Comparison of ENCODE assay signal across 8 mouse cellular contexts in the genomic region with DNA sequence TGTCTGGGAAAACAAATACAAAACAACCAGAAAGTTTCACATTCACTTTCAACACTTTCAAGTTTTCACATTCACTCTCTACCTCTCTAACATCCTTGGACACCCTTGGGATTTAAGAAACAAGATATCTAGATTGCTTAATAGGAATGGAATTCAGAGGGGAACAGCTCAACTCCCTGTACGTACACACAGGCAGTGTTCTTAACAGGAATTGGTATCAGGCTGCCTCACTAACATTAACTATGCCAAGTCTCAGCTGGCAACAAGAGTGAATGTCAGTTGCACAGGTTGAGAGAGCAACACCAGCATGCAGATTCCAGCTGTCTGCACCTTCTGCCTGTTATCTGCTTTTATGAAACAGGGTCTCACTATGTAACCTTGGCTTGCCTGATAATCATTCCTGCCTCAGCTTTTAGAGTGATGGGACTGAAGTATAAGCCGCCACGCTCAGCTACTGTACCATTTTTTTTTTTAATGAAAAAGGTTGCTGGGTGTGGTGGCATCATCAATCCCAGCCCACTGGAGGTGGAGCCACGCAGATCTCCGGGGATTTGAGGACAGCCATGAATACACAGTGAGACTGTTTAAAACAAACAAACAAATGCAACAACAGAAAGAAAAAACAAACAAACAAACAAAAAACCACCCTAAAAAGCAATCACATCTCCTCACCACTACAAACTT. TPM values are rescaled to one million over a fixed set of nuclear protein-coding genes. Genes with fewer than 3 reads are reported as not detected.
DNase-seq lines count a peak whose midpoint lies in the region; ATAC-seq lines count a peak whose summit lies in the region.

No protein-coding gene starts in this region.

- no peak overlapping the region for H3K27ac ChIP-seq in kidney, embryonic 16.5 days (ENCODE audit: low read length)
- no peak overlapping the region for H3K27ac ChIP-seq in forebrain, embryonic 14.5 days (ENCODE audit: low read depth, low read length)
- 0 out of 2 replicates have a peak overlapping the region, but pooled peaks have one; percentile 91 for H3K27ac ChIP-seq in liver, embryonic 15.5 days (replicated peaks)

- no peaks in the 10 kb centered on the region for H3K9me3 ChIP-seq in kidney, embryonic 16.5 days (ENCODE audit: low read length)
- no peaks in the 10 kb centered on the region for H3K9me3 ChIP-seq in forebrain, embryonic 14.5 days (replicated peaks; ENCODE audit: control insufficient read depth, low read length)
- H3K9me3 ChIP-seq in liver, embryonic 15.5 days (replicated peaks): no peaks in the 10 kb centered on the region

- ATAC-seq in kidney, embryonic 16.5 days (ENCODE audit: low FRiP score, low TSS enrichment): no peak
- ATAC-seq in forebrain, embryonic 14.5 days: no peak
- ATAC-seq in liver, embryonic 15.5 days (ENCODE audit: insufficient read depth): no peak

- H3K9ac ChIP-seq in kidney, embryonic 16.5 days (replicated peaks; ENCODE audit: low read length): 0 out of 2 replicates have a peak overlapping the region, but pooled peaks have one; percentile 78
- peak overlapping the region; percentile 78; the same call in 1 of the 2 replicates for H3K9ac ChIP-seq in forebrain, embryonic 14.5 days (ENCODE audit: low read length)
- no peak overlapping the region; the same call in 1 of the 2 replicates for H3K9ac ChIP-seq in liver, embryonic 15.5 days

- H3K36me3 ChIP-seq in kidney, embryonic 16.5 days (ENCODE audit: insufficient read depth, low read length): peaks cover 18% of the 10 kb centered on the region; the same call in 1 of the 2 replicates
- peaks cover 17% of the 10 kb centered on the region for H3K36me3 ChIP-seq in forebrain, embryonic 14.5 days (ENCODE audit: control insufficient read depth, insufficient read depth, low read length)
- peaks cover 23% of the 10 kb centered on the region for H3K36me3 ChIP-seq in liver, embryonic 15.5 days (replicated peaks)

- H3K4me1 ChIP-seq in kidney, embryonic 16.5 days (ENCODE audit: insufficient read depth, low read length): peaks cover 22% of the 10 kb centered on the region
- H3K4me1 ChIP-seq in forebrain, embryonic 14.5 days (ENCODE audit: control insufficient read depth, insufficient read depth, low read length): peaks cover 27% of the 10 kb centered on the region
- H3K4me1 ChIP-seq in liver, embryonic 15.5 days (replicated peaks): peaks cover 36% of the 10 kb centered on the region

- peak overlapping the region; percentile 86 for H3K4me2 ChIP-seq in kidney, embryonic 16.5 days (replicated peaks; ENCODE audit: low read depth, low read length)
- peak overlapping the region; percentile 92 for H3K4me2 ChIP-seq in forebrain, embryonic 14.5 days (ENCODE audit: low read length)
- peak overlapping the region; percentile 95 for H3K4me2 ChIP-seq in liver, embryonic 15.5 days

- WGBS in kidney, embryonic 16.5 days: 61% methylated on average over 5 of the region's 5 CpGs
- 54% methylated on average over 5 of the region's 5 CpGs for WGBS in forebrain, embryonic 14.5 days
- 33% methylated on average over 5 of the region's 5 CpGs for WGBS in liver, embryonic 15.5 days (ENCODE audit: insufficient replicate concordance)

- no peak overlapping the region for H3K4me3 ChIP-seq in kidney, embryonic 16.5 days (ENCODE audit: low read length)
- no peak overlapping the region for H3K4me3 ChIP-seq in forebrain, embryonic 14.5 days (ENCODE audit: low read depth, low read length)
- H3K4me3 ChIP-seq in liver, embryonic 15.5 days (replicated peaks): peak overlapping the region; percentile 96

- no peaks in the 10 kb centered on the region for H3K27me3 ChIP-seq in kidney, embryonic 16.5 days (ENCODE audit: insufficient read depth, low read length)
- H3K27me3 ChIP-seq in forebrain, embryonic 14.5 days (replicated peaks; ENCODE audit: control insufficient read depth, insufficient read depth, low read length): no peaks in the 10 kb centered on the region
- no peaks in the 10 kb centered on the region for H3K27me3 ChIP-seq in liver, embryonic 15.5 days

- no peak for DNase-seq in kidney, adult 18-20 months
- DNase-seq in NIH3T3 (ENCODE audit: low read depth): peak; percentile 74
- DNase-seq in forebrain, embryonic 14.5 days (ENCODE audit: low spot score): no peak
- DNase-seq in ovary, postnatal 36 days (ENCODE audit: low spot score): no peak
- DNase-seq in cerebellum, adult 8-10 months: no peak
- DNase-seq in ovary, adult 18-20 months (ENCODE audit: low spot score): no peak

RNA-seq across cellular contexts. Expression of gene Mat2b, which starts 4.4 kb away (rescaled TPM):
- polyA plus RNA-seq in kidney, embryonic 16.5 days (2015; fragmentation: Nextera tagmentation; extraction: Ambion mirVana): 115 TPM in 2 replicates
- 86.4 and 89.2 TPM in 2 replicates for polyA plus RNA-seq in forebrain, embryonic 14.5 days (2014; fragmentation: Nextera tagmentation; extraction: Ambion mirVana)
- 51.1 and 54.3 TPM in 2 replicates for polyA plus RNA-seq in liver, embryonic 15.5 days (2015; fragmentation: Nextera tagmentation; extraction: Ambion mirVana)

RNA-seq across cellular contexts. Expression of gene Hmmr, which starts 42.6 kb away (rescaled TPM):
- 43.2 and 49.1 TPM in 2 replicates for polyA plus RNA-seq in kidney, embryonic 16.5 days (2015; fragmentation: Nextera tagmentation; extraction: Ambion mirVana)
- polyA plus RNA-seq in forebrain, embryonic 14.5 days (2014; fragmentation: Nextera tagmentation; extraction: Ambion mirVana): 21.0 and 21.1 TPM in 2 replicates
- polyA plus RNA-seq in liver, embryonic 15.5 days (2015; fragmentation: Nextera tagmentation; extraction: Ambion mirVana): 48.7 and 55.6 TPM in 2 replicates

RNA-seq across cellular contexts. Expression of gene Nudcd2, which starts 42.9 kb away (rescaled TPM):
- polyA plus RNA-seq in kidney, embryonic 16.5 days (2015; fragmentation: Nextera tagmentation; extraction: Ambion mirVana): 161 and 170 TPM in 2 replicates
- 87.3 and 98.2 TPM in 2 replicates for polyA plus RNA-seq in forebrain, embryonic 14.5 days (2014; fragmentation: Nextera tagmentation; extraction: Ambion mirVana)
- 75.4 and 79.3 TPM in 2 replicates for polyA plus RNA-seq in liver, embryonic 15.5 days (2015; fragmentation: Nextera tagmentation; extraction: Ambion mirVana)
